Mouse (Mus musculus): ENCODE data around the gene Gja4.
A peak's percentile ranks its signal among the peaks of the same experiment; 100 is the strongest.

Gene Gja4

GRCm38 (mm10) chr4:127313861-127314260 lies at the start of gene Gja4:
Gene Gja4, minus strand, starts transcription at chr4:127314039.
- DNase-seq (ENCODE audit: low spot score in 2 of 2): peak; percentile 74 to 77

DNA sequence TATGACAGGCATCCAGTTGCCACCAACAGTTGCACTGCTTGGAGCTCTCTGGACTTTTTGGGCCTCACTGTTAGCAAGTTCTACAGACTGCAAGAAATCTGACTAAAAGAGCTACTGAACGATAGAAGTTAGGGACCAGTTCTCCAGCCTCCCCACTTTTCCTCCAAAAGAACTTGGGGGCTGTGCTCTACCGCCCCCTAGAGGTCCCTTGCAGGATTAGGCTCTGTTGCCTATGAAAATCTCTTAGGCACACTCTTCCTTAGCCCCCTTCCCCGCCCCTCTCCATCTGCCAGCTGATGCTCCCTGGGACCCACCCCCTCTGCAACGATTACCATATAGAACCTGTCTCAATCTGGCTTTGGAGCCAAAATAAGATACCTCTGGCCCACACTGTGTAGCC lies 49.5 kb upstream of the Gja4 start:
- no peak for DNase-seq (ENCODE audit: low spot score in 2 of 2)

DNA sequence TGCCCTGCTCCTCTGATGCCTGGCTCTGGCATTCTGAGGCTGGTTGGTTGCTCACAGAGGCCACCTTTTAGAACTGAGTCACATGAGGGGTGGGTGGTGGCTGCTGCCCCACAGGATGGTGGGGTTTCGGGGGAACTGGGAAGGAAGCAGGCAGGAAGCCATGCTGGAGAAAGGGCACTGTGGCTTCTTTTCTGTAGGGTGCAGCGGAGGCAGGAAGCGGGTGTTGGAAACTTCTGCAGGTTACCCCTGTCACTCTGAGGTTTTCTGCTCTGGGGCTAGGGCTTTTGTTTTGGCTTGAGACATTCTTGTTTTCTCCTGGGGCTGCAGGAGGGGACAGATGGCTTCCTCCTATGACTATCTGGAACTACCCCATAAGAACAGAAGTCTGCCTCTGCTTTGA lies 48.7 kb upstream of the Gja4 start:
- DNase-seq (ENCODE audit: low spot score in 2 of 2): no peak

DNA sequence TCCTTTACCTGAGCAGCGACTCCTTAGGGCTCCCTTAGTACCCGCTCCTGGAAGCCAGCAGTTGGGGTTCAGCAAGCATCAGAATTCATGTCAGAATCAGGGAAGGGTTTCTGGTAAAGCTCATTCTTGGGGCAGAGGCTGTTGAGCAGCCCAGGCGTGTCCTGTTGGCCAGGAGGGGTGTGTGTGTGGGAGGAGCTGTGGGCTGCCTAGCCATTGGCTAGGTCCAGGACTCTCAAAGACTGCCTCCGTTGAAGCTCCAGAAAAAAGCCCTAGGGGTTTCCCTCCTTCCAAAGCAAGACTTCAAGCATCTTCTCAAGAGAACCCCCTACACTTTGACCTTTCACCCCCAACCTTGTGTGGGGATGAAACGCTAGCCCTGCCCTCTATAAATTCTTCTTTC lies 44.2 kb upstream of the Gja4 start, which contains the start of gene Gjb5:
TSS of gene Gjb5 (minus strand) at position 164 of the 400 bp plus-strand sequence.
- no peak for DNase-seq (ENCODE audit: low spot score in 2 of 2)

DNA sequence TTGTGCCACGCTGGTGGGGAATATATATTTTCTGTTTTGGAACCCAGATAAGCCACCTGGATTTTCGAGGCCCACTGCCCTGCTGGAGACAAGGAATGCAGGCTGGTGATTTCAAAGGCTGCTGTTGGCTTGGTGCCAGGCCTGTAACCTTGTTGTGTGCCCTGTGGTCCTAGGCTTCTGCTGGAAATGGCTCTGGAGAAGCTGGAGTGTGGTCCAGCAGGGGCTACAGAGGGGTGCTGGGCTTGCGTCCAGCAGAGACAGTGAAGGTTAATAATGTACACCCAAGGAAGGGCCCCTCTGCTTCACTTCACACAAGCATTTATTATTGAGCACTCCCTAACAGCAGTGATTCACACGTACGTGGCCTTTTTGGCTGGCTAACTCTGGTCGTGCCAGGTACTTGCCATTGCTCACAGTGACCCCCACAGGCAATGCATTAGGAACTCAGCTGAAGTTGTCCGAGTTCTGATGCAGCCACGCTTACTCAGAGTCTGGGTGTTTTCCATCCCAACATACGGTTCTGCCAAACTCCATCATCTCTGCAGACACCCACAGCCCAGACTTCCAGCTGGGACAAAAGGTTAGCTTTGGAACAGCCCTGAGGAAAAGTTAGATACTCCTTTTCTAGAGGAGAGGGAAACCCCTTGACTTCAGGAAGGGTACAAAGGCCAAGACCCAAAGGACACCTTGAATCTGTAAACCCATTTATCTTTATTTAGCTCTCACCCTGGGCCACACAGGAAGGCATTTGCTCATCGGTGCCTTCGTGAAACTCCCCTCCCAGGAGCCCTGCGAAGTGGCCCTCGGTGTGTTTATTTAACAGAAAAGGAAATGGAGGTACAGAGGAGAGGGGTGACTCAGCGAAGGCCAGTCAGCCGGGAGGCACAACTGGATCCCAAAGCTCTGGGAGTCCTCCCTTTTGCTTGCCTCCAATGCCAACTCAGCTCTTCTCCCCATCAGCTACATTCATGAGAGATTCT lies 41.0 kb upstream of the Gja4 start:
- DNase-seq (ENCODE audit: low spot score in 2 of 2): no peak

DNA sequence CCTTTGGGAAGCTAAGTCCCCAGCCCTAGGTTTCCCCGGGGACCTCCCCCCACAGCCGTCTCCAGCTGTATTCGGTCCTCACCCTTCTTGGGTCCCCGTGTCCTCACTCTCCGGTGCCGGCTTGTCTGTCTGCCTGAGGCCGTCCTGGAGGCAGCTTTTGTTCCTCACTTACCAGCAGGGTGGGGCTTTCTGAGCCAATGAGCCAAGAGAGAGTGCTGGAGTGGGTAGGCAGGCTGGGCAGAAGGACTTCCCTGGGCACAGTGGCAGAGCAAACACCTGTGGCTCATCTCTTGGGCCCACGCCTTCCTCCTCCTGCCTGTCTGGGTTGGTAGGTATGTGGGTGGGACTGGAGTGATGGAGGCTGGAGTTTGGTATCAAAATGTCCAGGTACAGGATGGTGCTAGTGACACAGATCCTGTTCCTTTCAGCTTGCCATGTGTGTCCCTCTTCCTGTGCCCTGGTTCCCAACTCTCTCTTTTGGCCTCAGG lies 40.2 kb upstream of the Gja4 start, which contains the start of gene Gjb4:
TSS of gene Gjb4 (minus strand) at position 131 of the 488 bp plus-strand sequence.
- DNase-seq (ENCODE audit: low spot score in 2 of 2): no peak

- DNase-seq (ENCODE audit: low spot score in 2 of 2): no peak
Observed at GRCm38 (mm10) chr4:127352594-127352993, 38.8 kb upstream of the Gja4 start.

GRCm38 (mm10) chr4:127349560-127350300 lies 35.9 kb upstream of the Gja4 start:
- no peak for DNase-seq (ENCODE audit: low spot score in 2 of 2)

- DNase-seq (ENCODE audit: low spot score in 2 of 2): no peak
Observed at GRCm38 (mm10) chr4:127345000-127345399, 31.2 kb upstream of the Gja4 start.

GRCm38 (mm10) chr4:127341372-127341771 lies 27.5 kb upstream of the Gja4 start:
- DNase-seq (ENCODE audit: low spot score in 2 of 2): no peak

GRCm38 (mm10) chr4:127337668-127338067 lies 23.8 kb upstream of the Gja4 start:
- no peak for DNase-seq (ENCODE audit: low spot score in 2 of 2)

- DNase-seq (ENCODE audit: low spot score in 2 of 2): no peak
Observed at GRCm38 (mm10) chr4:127334870-127335504, 21.1 kb upstream of the Gja4 start.

DNA sequence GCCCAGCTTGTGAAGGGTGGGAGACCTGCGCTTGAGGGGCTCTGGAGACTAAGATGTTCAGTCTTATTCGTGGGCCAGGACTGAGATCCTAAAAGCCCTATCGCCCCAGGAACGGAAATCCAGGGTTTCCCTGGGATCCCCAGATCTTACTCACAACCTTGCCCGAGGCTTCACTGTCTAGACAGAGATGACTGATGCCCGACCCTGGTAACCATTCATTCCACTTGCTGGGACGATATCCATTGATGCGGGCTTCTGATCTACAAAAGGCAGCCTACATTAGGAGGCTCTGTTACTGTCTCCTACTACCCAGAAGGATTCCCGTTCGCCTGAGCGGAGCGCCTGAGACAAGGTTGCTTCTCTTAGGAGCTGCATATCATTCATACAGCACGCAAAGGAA lies 17.3 kb upstream of the Gja4 start:
- no peak for DNase-seq (ENCODE audit: low spot score in 2 of 2)

DNA sequence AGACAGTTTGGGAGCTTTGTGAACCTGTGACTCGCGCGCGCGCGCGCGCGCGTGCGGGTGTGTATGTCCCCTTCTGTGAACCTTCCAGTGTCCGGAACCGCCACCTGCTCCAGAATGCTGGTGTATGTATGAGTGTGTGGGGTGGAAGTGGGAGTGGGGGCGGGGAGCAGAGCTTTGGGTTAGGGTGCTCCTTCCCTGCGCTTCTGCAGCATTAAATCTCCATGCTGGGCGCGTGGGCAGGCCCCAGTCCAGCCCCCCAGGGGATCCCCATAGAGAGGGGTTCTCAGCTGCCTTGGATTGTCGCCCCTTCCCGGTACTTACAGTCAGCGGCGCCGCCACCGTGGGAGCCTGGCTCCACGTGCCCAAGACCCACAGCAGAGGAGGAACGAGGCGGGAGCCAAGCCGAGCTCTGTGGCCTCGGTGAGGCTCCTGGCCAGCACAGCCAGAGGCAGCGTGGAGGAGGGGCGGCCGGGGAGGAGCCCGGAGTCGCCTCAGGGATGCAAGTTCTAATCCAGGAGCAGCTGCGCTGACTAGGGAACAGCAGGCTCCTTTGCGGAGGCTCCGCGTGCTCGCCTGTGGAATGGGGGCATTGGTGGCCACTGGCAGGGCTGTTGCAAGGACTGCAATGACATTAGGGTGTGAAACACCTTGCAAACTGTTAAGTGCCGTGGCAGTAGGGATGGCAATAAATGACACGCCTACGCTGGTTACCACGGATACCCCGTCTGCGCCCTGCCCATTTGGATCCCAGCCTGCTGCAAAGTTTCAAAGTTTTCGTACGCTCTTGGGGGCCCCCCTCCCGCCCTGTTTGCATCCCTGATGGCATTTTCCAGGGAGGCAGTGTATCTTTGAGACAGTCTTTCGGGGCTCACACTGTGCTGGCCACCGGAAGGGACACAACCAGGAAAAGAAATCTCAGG lies 16.6 kb upstream of the Gja4 start, which contains the start of gene Gjb3:
TSS of gene Gjb3 (minus strand) at position 664 of the 920 bp plus-strand sequence.
- no peak for DNase-seq (ENCODE audit: low spot score in 2 of 2)

DNA sequence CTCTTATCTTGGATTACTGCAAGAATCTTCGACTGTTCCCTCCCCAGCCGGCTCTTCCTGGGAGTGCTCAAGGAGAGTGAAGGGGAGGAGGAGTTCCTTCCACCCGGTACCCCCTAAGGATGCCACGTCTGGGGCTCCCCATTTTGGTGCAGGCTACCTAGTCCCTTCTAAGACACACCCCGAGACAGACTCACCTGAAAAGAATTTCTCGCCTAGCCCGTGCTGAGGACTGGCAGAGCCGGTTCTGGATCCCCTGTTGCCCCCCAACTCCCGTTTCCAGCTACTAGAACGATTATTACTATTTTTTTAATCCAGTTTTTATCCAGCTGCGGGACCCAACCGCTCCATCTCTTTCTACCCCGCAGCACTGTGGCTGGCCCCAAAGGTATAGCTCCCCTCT lies 15.9 kb upstream of the Gja4 start:
- no peak for DNase-seq (ENCODE audit: low spot score in 2 of 2)

- DNase-seq (ENCODE audit: low spot score in 2 of 2): no peak
Observed at GRCm38 (mm10) chr4:127329046-127329445, 15.2 kb upstream of the Gja4 start.

DNA sequence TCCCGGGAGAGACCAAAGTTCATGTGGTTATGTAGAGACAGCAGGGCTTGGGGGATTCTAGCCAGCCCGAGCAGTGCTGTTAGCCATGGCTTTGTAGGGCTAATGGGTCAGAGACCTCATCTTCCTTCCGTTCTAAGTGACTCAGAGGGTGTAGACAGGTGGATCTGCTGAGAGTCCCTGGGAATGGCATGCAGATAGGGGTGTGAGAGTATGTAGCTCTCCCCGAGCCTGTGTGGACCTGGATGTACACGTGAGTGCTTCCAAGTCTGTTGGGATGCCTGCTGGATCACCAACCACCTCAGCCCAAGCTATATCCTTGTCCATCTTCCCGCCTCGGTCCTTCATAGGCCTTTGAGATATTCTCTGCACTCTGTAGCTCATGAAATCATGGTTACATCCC lies 14.5 kb upstream of the Gja4 start:
- DNase-seq (ENCODE audit: low spot score in 2 of 2): no peak

DNA sequence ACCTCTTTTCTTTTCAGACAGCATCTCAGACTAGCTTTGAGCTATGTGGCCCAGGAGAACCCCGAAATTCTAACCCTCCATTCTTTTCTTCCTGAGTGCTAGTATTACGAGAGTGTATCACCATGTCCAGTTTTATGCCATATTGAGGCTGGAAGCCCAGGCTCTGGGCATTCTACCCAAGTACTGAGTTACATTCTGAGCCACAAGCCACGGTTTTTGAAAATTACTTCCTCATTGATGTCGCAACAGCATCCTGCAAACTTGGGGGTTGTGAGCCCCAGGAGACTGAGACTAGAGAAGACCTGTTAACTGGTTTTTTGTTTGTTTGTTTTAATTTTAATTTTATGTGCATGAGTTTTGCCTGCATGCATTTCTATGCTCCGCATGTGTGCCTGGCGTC lies 13.9 kb upstream of the Gja4 start:
- DNase-seq (ENCODE audit: low spot score in 2 of 2): no peak

- no peak for DNase-seq (ENCODE audit: low spot score in 2 of 2)
Observed at GRCm38 (mm10) chr4:127327258-127327657, 13.4 kb upstream of the Gja4 start.

GRCm38 (mm10) chr4:127325276-127325675 lies 11.4 kb upstream of the Gja4 start:
- no peak for DNase-seq (ENCODE audit: low spot score in 2 of 2)

- DNase-seq (ENCODE audit: low spot score in 2 of 2): peak; percentile 76 to 90
Observed at GRCm38 (mm10) chr4:127324759-127325158, 10.9 kb upstream of the Gja4 start.

Data from right cerebral cortex, postnatal 10 days (tissue).